Mouse (Mus musculus) adrenal gland, adult (tissue): ENCODE measurements around the gene Kif13a.

Experiments used
- DNase-seq, 2 experiments: peaks; one replicate each; pipeline ENCODE4 v3.0.0; 2022 to 2023; ENCODE audit warnings: low spot score in 1 of 2; ENCODE audit not compliant: inconsistent age in 2 of 2

Gene Kif13a

DNA sequence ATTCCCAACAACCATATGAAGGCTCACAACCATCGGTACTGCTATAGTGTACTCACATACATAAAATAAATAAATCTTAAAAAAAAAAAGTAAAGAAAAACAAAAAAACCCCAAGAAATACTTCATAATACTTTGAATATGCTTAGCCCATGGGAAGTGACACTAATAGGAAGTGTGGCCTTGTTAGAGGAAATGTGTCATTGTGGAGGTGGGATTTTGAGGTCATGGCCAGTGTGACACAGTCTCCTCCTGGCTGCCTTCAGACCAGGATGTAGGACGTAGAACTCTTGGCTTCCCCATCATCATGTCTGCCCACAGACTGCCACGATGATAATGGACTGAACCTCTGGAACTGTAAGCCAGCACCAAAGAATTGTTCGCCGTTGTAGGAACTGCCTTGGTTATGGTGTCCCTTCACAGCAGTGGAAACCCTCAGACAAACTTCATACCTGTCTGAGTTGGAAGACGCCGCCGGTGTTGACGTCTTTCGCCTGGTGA lies 143.6 kb downstream of the Kif13a start:
- DNase-seq, result no peak

DNA sequence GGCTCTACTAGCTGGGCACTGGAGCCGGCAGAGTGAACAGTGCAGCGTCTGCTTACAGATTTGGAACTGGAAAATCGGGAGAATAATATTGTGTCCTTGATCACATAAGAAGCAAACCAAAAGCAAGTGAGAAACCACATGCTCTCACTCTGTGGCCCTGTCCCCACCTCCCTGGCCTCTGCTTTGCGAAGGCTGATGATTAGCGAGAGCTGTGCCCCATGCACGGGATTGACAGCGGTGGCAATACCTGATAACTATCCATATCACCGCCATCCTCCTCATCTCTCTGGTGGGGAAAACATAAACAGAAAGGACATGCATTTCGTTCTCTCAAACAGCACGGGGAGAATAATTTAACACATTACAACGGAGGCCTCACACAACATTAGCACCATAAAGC lies 149.3 kb downstream of the Kif13a start:
- DNase-seq, result no peak

DNA sequence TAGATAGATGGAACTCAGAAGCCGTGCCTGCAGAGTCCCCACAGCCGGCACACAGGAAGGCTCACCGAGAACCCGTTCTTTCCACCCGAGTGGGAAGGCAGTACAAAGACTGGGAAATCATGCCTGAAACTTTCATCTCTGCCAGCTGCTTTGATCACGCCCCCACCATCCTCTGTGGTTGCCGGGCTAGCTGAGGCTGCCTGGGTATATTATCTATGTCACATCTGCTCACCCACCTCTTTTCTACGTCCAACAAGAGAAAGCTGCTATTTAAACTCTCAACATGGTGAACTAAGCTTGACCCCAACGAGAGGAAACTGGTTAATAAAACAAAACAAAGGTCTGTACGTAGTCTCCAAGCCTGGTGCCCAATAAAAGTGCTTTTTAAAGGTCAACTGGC lies 149.8 kb downstream of the Kif13a start:
- DNase-seq, result no peak

DNA sequence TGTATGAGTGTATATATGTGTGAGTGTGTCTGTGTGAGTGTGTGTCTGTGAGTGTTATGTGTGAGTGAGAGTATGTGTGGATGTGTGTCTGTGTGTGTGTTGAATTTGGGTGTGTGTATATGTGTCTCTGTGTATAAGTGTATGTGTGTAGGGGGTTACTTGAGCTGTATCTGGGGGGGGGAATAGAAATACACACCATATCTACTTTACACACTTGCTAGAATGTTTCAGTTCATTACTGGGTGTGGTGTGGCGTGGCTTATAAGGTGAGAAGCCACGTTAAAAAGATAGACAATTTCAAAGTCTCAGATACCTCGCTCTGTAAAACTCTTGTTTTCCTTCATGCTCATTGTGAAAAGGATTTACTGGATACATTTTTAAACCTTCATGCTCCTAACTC lies 152.2 kb downstream of the Kif13a start:
- DNase-seq, result no peak

DNA sequence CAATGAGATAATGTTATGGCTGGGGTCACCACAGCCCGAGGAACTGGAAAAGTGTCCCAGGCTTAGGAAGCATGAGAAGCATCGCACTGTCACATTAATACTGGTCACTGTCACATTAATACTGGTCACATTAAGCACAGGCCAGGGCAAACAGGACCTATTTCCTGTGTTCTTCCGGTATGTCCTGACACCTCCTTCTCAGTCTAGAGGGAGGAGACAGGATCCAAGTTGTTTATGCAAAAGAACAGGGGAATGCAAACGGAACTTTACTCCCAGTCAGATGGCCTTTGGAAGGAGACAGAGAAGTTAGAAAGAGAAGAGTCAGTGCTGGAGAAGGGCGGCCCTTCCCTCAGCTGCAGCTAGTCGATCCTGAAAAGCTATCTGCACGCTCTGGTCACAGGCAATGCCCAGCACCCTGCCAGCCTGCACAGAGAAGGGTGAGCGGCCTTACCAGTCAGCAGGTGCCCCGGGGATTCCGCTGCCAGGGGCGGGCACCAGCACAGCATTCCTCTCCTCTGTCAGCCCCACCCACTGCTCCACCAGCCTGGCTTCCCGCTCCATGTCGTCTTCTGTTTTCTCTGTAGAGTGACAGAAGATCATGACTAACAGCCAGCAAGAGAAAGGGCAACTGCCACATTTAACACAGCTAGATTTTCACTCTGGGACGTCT lies 152.9 kb downstream of the Kif13a start:
- no peak for DNase-seq

DNA sequence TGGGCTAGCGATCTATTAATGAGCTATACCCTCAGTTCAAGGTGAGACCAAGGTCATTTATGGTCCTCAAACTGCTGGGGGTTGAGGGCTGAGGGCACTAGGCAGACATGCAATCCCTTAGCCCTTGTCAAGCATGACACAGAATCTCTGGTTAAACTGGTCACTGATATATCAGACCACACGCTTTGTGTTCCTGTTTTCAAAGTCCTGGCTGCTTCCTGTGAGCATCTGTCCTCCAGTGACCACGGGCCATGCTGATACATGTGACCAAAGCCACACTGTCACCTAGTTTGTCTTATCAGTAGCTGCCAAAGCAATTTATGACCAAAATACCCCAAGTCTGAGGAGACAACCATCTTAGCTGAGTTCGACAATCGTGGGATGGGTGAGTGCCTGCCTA lies 154.7 kb downstream of the Kif13a start:
- no peak for DNase-seq

DNA sequence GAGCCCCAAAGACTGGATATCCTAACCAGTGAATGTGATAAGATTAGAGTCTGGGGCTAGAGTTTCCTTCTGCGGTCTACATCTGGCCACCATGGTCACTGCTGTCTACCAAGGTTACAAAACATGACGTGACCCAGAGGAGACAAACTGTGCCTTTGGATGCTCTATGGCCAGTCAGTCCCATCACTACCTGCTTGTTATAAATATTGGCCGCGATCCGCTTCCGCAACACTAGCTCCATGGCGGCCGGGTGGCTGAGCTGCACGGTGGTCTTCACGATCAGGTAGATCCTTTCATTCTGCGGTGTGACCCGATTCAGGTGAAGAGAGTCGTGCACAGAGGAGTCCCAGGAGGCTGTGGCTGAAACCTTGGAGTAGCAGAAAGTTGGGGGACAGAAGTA lies 157.1 kb downstream of the Kif13a start:
- DNase-seq, result no peak

DNA sequence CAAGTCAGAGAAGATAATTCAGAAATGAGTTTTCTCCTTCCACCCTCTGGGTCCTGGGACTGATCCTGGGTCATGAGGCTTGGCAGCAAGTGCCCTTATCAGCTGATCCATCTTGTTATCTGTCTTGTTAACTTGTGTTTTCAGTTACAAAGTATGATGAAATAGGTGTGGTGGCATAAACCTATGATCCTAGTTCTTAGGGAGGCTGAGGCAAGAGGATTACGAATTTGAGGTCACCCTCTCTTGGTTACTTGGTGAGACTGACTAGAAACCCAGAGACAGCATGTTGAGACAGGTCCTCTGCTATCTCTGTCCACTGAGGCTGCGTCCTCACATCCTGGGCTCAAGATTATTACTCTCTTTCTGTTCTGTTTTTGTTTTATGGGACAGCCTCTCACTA lies 164.3 kb downstream of the Kif13a start:
- DNase-seq, result no peak

DNA sequence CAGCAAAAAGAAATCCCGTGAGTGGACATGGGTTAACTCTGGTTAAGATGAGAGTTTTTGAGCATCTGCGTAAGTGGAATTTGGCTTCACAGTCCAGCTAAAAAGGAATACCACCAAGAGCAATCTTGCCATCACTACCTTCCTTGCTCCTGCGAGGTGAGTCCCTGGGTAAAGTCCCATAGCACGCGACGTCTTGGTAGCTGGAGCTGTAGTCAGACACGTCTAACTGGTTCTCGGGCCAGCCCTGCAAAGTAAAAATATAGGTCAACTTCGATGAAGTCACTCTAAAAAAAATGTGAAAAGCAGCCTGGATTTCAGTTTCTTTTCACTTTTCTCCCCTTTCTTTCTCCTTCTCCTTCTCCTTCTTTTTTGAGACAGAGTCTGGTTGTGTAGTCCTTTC lies 166.5 kb downstream of the Kif13a start:
- DNase-seq, result no peak

DNA sequence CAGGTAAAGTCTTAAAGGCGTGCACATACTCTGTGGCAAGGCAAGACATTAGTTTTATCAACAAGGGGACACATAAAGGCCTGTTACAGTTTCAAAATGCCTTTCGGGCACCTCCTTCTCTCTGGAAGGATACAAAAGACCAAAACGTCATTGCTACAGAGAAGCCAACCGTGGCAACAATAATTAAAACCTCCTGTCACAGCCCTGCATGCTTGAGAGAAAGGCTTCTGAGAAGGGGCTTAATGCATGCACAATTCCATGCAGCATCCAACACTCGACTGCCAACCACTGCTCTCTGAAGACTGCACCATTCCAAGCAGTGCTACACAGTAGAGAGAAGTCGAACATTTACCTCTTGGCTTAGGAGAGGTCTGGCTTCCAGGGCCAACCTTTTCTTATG lies 168.7 kb downstream of the Kif13a start:
- no peak for DNase-seq

DNA sequence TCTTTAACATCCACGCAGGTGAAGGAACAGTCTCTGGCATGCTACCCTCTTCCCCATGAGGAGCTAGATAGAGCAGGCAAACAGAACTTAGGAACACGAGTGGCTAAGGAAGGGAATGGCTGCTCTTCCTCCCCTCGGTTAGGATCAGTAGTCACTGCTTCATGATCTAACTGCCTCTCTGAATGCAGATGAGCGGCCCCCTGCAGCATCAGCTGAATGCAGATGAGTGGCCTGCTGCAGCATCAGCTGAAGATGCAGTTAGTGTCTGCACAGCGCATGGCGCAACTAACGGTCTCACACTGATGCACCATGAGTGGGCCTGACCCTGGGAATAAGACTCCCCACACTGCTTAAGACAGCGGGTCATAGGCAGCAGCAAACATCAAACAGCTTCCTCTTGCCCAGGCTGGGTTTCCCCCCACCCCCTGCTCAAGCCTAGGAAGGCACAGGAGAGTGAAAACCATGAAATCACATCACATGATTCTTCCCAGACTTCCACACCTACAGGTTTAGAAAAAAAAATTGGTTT lies 170.3 kb downstream of the Kif13a start:
- DNase-seq, result no peak

DNA sequence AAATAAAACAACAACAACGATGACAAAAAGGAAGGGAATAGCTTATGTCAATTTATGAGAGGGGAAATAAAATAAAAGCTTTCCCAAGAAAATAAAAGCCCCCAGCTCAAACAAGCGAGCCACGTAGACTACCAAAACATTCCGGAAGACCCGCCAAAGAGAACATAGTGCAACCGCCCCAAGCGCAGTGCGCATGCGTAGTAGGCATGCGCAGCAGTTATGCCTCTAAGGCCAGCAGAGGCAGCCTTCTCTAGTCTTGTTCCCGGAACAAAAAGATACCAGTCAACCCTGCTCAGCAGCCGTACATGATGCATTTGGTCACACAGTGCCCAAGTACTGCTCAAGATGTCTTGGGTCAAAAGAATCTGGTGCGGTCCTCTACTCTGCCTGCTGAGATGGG lies 171.0 kb downstream of the Kif13a start:
- DNase-seq, result no peak

DNA sequence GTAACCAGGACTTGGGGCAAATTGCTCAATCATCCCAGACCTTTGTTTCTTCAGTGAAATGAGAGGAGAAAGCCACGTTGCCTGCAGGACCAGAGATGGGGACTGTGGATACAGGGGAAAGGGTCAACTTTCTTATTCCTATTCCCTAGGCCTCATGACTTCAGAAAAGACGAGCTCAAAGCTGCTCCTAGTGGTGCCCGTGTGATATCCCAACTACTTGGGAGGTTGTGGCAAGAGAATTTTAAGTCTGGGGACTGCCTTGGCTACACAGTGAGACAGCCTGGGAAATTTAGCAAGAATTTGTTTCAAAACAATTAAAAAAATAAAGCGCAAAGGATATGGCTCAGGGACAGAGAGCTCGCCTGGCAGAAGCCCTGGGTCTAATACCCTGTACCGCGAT lies 171.7 kb downstream of the Kif13a start:
- DNase-seq, result no peak

DNA sequence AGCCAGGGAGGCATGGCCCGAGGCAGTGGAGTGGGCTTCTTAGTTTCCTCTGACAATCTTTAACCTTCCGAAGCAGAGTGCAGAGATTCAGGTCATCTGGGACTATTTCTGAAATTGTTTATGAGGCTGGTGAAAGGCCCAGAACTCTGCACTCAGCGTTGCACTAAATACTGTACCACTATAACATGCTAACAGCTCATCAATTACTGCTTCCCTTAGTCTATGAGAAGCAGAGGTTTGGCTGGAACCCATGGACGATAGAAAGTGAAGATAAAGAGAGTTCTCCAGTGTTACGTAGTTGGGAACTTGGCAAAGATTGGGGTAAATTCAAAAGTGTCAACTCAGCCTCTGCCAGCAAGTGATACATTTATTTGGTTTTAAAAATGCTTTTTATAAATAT lies 176.4 kb downstream of the Kif13a start:
- DNase-seq, result no peak

DNA sequence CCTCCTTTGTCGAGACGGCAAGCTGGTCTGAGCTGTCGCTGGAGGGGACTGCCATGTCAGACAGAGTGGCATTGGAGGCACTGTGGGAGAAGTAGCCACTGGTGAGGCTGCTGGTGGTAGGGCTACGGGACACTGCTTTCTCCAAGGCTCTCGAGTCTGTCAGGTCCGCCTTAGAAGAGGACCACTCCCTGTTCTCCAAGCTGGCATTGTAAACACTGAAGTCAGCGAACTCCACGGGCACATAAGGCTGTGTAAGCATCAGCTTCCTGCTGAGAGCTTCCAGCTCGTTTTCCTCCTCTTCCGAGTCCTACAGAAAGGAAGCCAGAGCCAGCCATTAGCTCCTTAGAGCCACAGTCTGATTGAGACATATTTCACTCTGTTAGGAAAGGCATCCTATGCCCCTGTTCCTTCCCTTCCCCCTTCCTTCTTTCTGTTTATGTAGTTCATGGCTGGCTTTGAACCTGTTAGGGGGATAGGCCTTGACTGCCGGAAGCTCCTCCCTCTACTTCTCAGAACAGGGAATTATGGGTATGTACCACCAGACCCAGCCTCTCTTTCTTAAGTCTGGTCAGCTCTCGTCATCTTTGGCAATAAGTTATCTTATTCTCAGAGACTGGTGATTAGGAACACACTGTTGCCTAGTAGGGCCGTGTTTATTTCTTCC lies 177.0 kb downstream of the Kif13a start:
- no peak for DNase-seq

DNA sequence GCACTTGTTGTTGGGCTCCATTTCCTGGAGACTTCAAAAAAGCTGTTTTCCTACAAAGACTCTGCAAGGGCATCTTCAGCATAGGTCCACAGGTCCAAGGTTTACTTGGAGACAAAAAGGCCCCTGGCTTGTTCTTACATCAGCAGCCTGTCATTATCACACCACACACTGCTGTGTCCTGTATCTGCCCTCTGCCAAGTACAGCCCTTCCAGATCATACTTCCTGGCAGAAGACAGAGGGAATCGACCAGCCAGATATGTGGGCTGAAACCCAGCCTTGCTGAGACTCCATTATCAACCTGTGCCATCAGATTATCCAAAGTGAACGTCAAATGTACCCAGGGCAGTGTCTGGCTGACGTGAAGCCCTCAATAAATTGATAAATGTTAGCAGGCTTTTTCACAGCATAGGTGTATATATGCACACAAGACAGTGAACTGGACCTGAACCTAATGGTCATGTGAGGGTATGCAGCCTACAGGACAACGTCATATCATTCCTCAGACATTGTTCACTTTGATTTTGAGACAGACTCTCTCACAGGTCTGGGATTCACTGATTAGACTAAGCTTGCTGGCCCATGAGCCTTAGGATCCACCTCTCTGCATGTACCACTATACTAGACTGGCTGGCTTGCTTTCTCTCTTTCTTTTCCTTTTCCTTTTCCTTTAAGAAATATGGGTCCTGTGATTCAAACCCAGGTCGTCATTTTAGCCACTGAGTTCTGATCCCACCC lies 181.4 kb downstream of the Kif13a start:
- DNase-seq, result no peak

DNA sequence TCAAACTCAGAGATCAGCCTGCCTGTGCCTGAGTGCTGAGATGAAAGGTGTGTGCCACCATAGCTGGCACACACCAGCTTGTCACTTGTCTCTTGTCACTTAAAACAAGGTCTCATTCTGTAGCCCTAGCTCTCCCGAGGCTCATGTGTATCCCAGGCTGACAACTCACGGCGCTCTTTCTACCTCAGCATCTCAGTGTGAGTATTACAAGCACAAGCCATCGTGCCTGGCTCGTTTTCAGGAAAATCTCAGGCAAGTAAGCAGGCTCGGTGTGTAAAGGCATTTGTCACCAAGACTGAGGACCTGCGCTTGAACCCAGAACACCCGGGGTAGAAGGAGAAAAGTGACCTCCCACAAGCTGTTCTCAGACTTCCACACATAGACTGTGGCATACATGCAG lies 185.8 kb downstream of the Kif13a start:
- no peak for DNase-seq

DNA sequence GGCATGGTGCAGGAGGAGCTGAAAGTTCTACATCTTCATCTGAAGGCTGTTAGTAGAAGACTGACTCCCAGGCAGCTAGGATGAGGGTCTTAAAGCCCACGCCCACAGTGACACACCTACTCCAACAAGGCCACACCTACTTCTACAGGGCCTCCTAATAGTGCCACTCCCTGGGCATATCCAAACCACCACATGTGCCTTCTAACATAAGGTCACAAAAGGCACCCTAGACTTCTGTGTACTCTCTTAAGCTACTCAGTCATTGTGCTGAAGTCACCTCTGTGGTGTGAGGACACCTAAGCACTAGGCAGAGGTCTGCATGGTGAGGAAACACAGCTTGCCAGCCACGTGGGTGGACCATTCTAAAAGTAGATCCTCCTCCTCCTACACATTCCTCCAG lies 187.3 kb downstream of the Kif13a start:
- no peak for DNase-seq

DNA sequence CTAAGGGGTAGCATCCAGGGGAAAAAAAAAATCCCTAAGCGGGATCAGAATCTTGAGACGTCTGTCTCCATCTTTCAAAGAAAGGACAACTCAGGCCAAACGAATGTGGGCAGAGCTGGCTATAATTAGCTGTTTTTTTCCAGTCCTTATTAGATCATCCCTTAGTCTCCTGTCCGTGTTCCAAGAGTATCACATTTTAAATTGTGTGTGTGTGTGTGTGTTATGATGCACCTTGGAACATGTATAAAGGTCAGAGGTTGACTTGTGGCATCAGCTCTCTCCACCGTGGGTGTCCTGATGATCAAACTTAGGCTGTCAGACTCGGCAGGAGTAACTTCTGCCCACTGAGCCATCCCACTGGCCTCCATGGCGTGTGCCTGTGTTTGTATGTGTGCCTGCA lies 190.2 kb downstream of the Kif13a start:
- no peak for DNase-seq

DNA sequence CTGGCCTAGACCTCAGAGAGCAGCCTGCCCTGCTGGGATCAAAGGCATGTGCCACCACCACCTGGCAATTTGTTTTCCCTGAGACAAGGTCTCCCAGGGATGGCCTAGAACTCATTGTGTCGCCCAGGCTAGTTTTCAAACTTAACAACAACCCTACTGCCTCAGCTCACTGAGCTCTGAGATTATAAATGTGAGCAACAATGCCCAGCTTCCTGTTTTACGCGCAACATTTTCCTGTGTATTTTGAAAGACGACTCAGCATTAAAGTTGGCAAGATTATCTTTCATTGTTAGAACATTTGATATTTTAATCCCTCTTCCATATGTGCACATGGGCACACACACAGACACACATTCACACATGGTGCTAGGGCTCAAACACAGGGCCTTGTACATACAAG lies 192.2 kb downstream of the Kif13a start:
- DNase-seq, result no peak

DNA sequence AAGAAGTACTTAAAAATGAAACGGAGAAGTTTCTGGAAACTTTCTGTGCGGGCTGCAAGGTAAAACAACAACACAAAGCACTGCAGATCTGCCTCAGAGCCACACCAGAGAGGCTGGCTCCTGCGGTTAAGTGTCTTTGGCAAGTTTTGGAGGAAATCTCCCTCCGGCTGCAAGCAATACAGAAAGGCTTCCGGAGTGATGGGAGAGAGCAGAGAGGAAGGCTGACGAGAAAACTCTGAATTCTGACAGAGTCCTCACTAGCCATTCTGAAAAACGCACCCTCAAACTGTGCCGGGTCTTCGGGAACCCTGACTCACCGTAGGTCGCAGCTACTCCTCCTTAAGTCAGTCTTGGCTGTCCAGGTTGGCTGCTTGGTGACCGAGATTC lies 193.2 kb downstream of the Kif13a start:
- DNase-seq, result peak; percentile 20 to 79
